Mouse (Mus musculus) small intestine, adult 2 months (tissue): ENCODE measurements around the gene Gpn3.

Source experiments
- CTCF ChIP-seq: fragments of 200-500 bp; IDR thresholded peaks from 2 replicates; pipeline ENCODE4 v1.5.1; 2012; ENCODE audit warnings: low read depth, mild to moderate bottlenecking, control low read depth, inconsistent platforms, low read length, moderate library complexity, mixed read lengths; ENCODE audit not compliant: insufficient replicate concordance, insufficient read length; ENCODE audit errors: extremely low read depth
- POLR2A ChIP-seq: fragments of 200-500 bp; IDR thresholded peaks from 2 replicates; pipeline ENCODE4 v1.6.1; 2012; ENCODE audit warnings: low read depth, mild to moderate bottlenecking, control low read depth, inconsistent platforms, low read length, moderate library complexity

GRCm38 (mm10) chr5:122379374-122380155 lies 7.9 kb downstream of the Gpn3 start:
- TF ChIP-seq POLR2A (no peak), CTCF (peak; percentile 81; the same call in 1 of the 2 replicates)
